Mouse (Mus musculus): Measurements from ENCODE around the gene Rbm28. TPM values are rescaled to one million over a fixed set of nuclear protein-coding genes. Genes with fewer than 3 reads are reported as not detected.

Rbm28 gene
- total and polyA plus RNA-seq, 3 experiments = 4.6 to 18.8 (median 18.4) TPM

GRCm38 (mm10) chr6:29087921-29088709, 76.7 kb downstream of the Rbm28 start:
- 39% methylated on average over 7 of the region's 7 CpGs for WGBS
- peak; percentile 69 to 83 for DNase-seq
- no peak overlapping the region for H3K9ac ChIP-seq (ENCODE audit: low read depth, low read length)
- TF ChIP-seq CTCF (IDR thresholded peaks at IDR 0.05) (peak; percentile 34), EP300 (IDR thresholded peaks at IDR 0.05; ENCODE audit: insufficient read depth, low read depth, low read length) (peak; percentile 92), POLR2A (IDR thresholded peaks at IDR 0.05; ENCODE audit: insufficient read depth, low read depth, low read length) (no peak)
- H3K4me1 ChIP-seq (ENCODE audit: control insufficient read depth, insufficient read depth, low read length) = peaks cover 5% of the 10 kb centered on the region
- H3K27me3 ChIP-seq (ENCODE audit: control insufficient read depth, insufficient read depth, low read length) = no peaks in the 10 kb centered on the region
- H3K36me3 ChIP-seq (ENCODE audit: control insufficient read depth, insufficient read depth, low read length) = no peaks in the 10 kb centered on the region
- H3K27ac ChIP-seq = peak overlapping the region; percentile 64
- no peaks in the 10 kb centered on the region for H3K79me2 ChIP-seq (replicated peaks; ENCODE audit: control insufficient read depth, insufficient read depth, low read length)
- no peak overlapping the region for H3K4me3 ChIP-seq
- intact Hi-C loops (cut with DNase I) = no loop called here

- Histone ChIP-seq H3K4me3 (no peak overlapping the region), H3K4me1 (ENCODE audit: control insufficient read depth, insufficient read depth, low read length) (peaks cover 6% of the 10 kb centered on the region), H3K9ac (ENCODE audit: low read depth, low read length) (no peak overlapping the region), H3K27me3 (ENCODE audit: control insufficient read depth, insufficient read depth, low read length) (peaks cover 2% of the 10 kb centered on the region; the same call in 1 of the 2 replicates), H3K27ac (no peak overlapping the region), H3K36me3 (ENCODE audit: control insufficient read depth, insufficient read depth, low read length) (no peaks in the 10 kb centered on the region), H3K79me2 (replicated peaks; ENCODE audit: control insufficient read depth, insufficient read depth, low read length) (no peaks in the 10 kb centered on the region)
- 76% methylated on average over 7 of the region's 7 CpGs for WGBS
- no peak for TF ChIP-seq CTCF (IDR thresholded peaks at IDR 0.05)
- TF ChIP-seq EP300 (IDR thresholded peaks at IDR 0.05; ENCODE audit: insufficient read depth, low read depth, low read length) = no peak
- TF ChIP-seq POLR2A (IDR thresholded peaks at IDR 0.05; ENCODE audit: insufficient read depth, low read depth, low read length) = no peak
- no peak for DNase-seq
- intact Hi-C loops (cut with DNase I) = no loop called here
Observed at GRCm38 (mm10) chr6:29084401-29084800, 80.4 kb downstream of the Rbm28 start.

GRCm38 (mm10) chr6:29082776-29083354, 81.9 kb downstream of the Rbm28 start:
- Histone ChIP-seq H3K4me1 (ENCODE audit: control insufficient read depth, insufficient read depth, low read length) (peaks cover 3% of the 10 kb centered on the region), H3K36me3 (ENCODE audit: control insufficient read depth, insufficient read depth, low read length) (no peaks in the 10 kb centered on the region), H3K79me2 (replicated peaks; ENCODE audit: control insufficient read depth, insufficient read depth, low read length) (no peaks in the 10 kb centered on the region), H3K27ac (no peak overlapping the region), H3K27me3 (ENCODE audit: control insufficient read depth, insufficient read depth, low read length) (peaks cover 2% of the 10 kb centered on the region; the same call in 1 of the 2 replicates), H3K9ac (ENCODE audit: low read depth, low read length) (no peak overlapping the region), H3K4me3 (no peak overlapping the region)
- WGBS = 51% methylated on average over 9 of the region's 9 CpGs
- DNase-seq = no peak
- no peak for TF ChIP-seq POLR2A (IDR thresholded peaks at IDR 0.05; ENCODE audit: insufficient read depth, low read depth, low read length)
- no peak for TF ChIP-seq EP300 (IDR thresholded peaks at IDR 0.05; ENCODE audit: insufficient read depth, low read depth, low read length)
- no peak for TF ChIP-seq CTCF (IDR thresholded peaks at IDR 0.05)
- intact Hi-C loops (cut with DNase I) = no loop called here

- TF ChIP-seq EP300 (IDR thresholded peaks at IDR 0.05; ENCODE audit: insufficient read depth, low read depth, low read length) (no peak), POLR2A (IDR thresholded peaks at IDR 0.05; ENCODE audit: insufficient read depth, low read depth, low read length) (no peak), CTCF (IDR thresholded peaks at IDR 0.05) (no peak)
- no peak overlapping the region for H3K27ac ChIP-seq
- no peaks in the 10 kb centered on the region for H3K79me2 ChIP-seq (replicated peaks; ENCODE audit: control insufficient read depth, insufficient read depth, low read length)
- no peak overlapping the region for H3K4me3 ChIP-seq
- H3K4me1 ChIP-seq (ENCODE audit: control insufficient read depth, insufficient read depth, low read length) = peaks cover 1% of the 10 kb centered on the region; the same call in 1 of the 2 replicates
- H3K27me3 ChIP-seq (ENCODE audit: control insufficient read depth, insufficient read depth, low read length) = peaks cover 2% of the 10 kb centered on the region; the same call in 1 of the 2 replicates
- intact Hi-C loops (cut with DNase I) = no loop called here
- WGBS = 65% methylated on average over 10 of the region's 10 CpGs
- H3K36me3 ChIP-seq (ENCODE audit: control insufficient read depth, insufficient read depth, low read length) = no peaks in the 10 kb centered on the region
- DNase-seq = no peak
- no peak overlapping the region for H3K9ac ChIP-seq (ENCODE audit: low read depth, low read length)
Observed at GRCm38 (mm10) chr6:29081826-29082363, 82.9 kb downstream of the Rbm28 start.

- intact Hi-C loops (cut with DNase I) = no loop called here
- Histone ChIP-seq H3K79me2 (replicated peaks; ENCODE audit: control insufficient read depth, insufficient read depth, low read length) (no peaks in the 10 kb centered on the region), H3K27ac (no peak overlapping the region), H3K36me3 (ENCODE audit: control insufficient read depth, insufficient read depth, low read length) (no peaks in the 10 kb centered on the region), H3K9ac (ENCODE audit: low read depth, low read length) (no peak overlapping the region), H3K4me3 (no peak overlapping the region), H3K4me1 (ENCODE audit: control insufficient read depth, insufficient read depth, low read length) (peaks cover 1% of the 10 kb centered on the region; the same call in 1 of the 2 replicates), H3K27me3 (ENCODE audit: control insufficient read depth, insufficient read depth, low read length) (peaks cover 2% of the 10 kb centered on the region; the same call in 1 of the 2 replicates)
- no peak for TF ChIP-seq POLR2A (IDR thresholded peaks at IDR 0.05; ENCODE audit: insufficient read depth, low read depth, low read length)
- no peak for TF ChIP-seq EP300 (IDR thresholded peaks at IDR 0.05; ENCODE audit: insufficient read depth, low read depth, low read length)
- no peak for TF ChIP-seq CTCF (IDR thresholded peaks at IDR 0.05)
- no peak for DNase-seq
- 49% methylated on average over 4 of the region's 4 CpGs for WGBS
Observed at GRCm38 (mm10) chr6:29079291-29079690, 85.5 kb downstream of the Rbm28 start.

GRCm38 (mm10) chr6:29074133-29074469, 90.7 kb downstream of the Rbm28 start:
- no peak overlapping the region for H3K4me3 ChIP-seq
- H3K27ac ChIP-seq = no peak overlapping the region
- H3K79me2 ChIP-seq (replicated peaks; ENCODE audit: control insufficient read depth, insufficient read depth, low read length) = no peaks in the 10 kb centered on the region
- no peak for TF ChIP-seq EP300 (IDR thresholded peaks at IDR 0.05; ENCODE audit: insufficient read depth, low read depth, low read length)
- no peak for TF ChIP-seq POLR2A (IDR thresholded peaks at IDR 0.05; ENCODE audit: insufficient read depth, low read depth, low read length)
- no peak for TF ChIP-seq CTCF (IDR thresholded peaks at IDR 0.05)
- no peaks in the 10 kb centered on the region for H3K36me3 ChIP-seq (ENCODE audit: control insufficient read depth, insufficient read depth, low read length)
- intact Hi-C loops (cut with DNase I) = no loop called here
- no peak overlapping the region for H3K9ac ChIP-seq (ENCODE audit: low read depth, low read length)
- H3K4me1 ChIP-seq (ENCODE audit: control insufficient read depth, insufficient read depth, low read length) = no peaks in the 10 kb centered on the region
- no peak for DNase-seq
- H3K27me3 ChIP-seq (ENCODE audit: control insufficient read depth, insufficient read depth, low read length) = no peaks in the 10 kb centered on the region

Small RNA genes lying within 50 kb of the gene (microRNA-seq; reads per million reads assigned to microRNA genes)
- 0 reads per million in 2 experiments for gene Gm24303

Other genes starting within 250 kb of the Rbm28 start
- under 1 TPM; 0.08 to 0.30 TPM for gene Lep, start 104.8 kb downstream of the Rbm28 start, total RNA-seq (2021)
- gene Lep, start 104.8 kb downstream of the Rbm28 start, polyA plus RNA-seq (2012; rRNA removed) = 1.7 and 1.9 TPM in 2 replicates
- gene Prrt4, start 14.6 kb upstream of the Rbm28 start, total RNA-seq (2021) = 1 to 10 TPM; 2.2 TPM
- gene Prrt4, start 14.6 kb upstream of the Rbm28 start, polyA plus RNA-seq (2012; rRNA removed) = 2.0 and 2.2 TPM in 2 replicates
- gene Impdh1, start 51.4 kb upstream of the Rbm28 start, total RNA-seq (2021) = 10 to 100 TPM; 17.8 to 18.9 TPM
- gene Impdh1, start 51.4 kb upstream of the Rbm28 start, polyA plus RNA-seq (2012; rRNA removed) = 34.2 and 36.3 TPM in 2 replicates
- gene Hilpda, start 107.5 kb upstream of the Rbm28 start, total RNA-seq (2021) = 1 to 10 TPM; 5.3 TPM
- gene Hilpda, start 107.5 kb upstream of the Rbm28 start, polyA plus RNA-seq (2012; rRNA removed) = 12.1 and 15.8 TPM in 2 replicates
- gene Fam71f2, start 114.6 kb upstream of the Rbm28 start, total RNA-seq (2021) = not detected
- 0.70 and 1.4 TPM in 2 replicates for gene Fam71f2, start 114.6 kb upstream of the Rbm28 start, polyA plus RNA-seq (2012; rRNA removed)
- gene Fam71f1, start 154.1 kb upstream of the Rbm28 start, total RNA-seq (2021) = not detected
- gene Fam71f1, start 154.1 kb upstream of the Rbm28 start, polyA plus RNA-seq (2012; rRNA removed) = 0.12 TPM in 1 of 2 replicates, not detected in the other
- 100 to 1,000 TPM; 227 to 232 TPM for gene Calu, start 183.1 kb upstream of the Rbm28 start, total RNA-seq (2021)
- gene Calu, start 183.1 kb upstream of the Rbm28 start, polyA plus RNA-seq (2012; rRNA removed) = 102 and 178 TPM in 2 replicates
- gene Opn1sw, start 223.5 kb upstream of the Rbm28 start, total RNA-seq (2021) = not detected
- gene Opn1sw, start 223.5 kb upstream of the Rbm28 start, polyA plus RNA-seq (2012; rRNA removed) = 0.67 TPM in 1 of 2 replicates, not detected in the other
- gene Ccdc136, start 231.3 kb upstream of the Rbm28 start, total RNA-seq (2021) = 1 to 10 TPM; 1.7 to 2.4 TPM
- gene Ccdc136, start 231.3 kb upstream of the Rbm28 start, polyA plus RNA-seq (2012; rRNA removed) = 2.1 and 3.0 TPM in 2 replicates

Measured in heart, adult 2 months (tissue).